Mouse (Mus musculus): Measurements from ENCODE around the gene Olfr214. TPM values are rescaled to one million over a fixed set of nuclear protein-coding genes. Genes with fewer than 3 reads are reported as not detected.
"Not testable (repeated sequence)": the region's sequence is repeated elsewhere in the genome, so short reads cannot be mapped to it uniquely, and the experiment has no call there.

Gene Olfr214
- polyA plus RNA-seq (2014; fragmentation: Nextera tagmentation; extraction: Ambion mirVana): not detected in 2 replicates

GRCm38 (mm10) chr6:116553935-116554334, at the start of gene Olfr214:
Gene Olfr214 (plus strand): TSS chr6:116554235.
- Histone ChIP-seq H3K4me1 (ENCODE audit: control insufficient read depth, insufficient read depth, low read length) (no peaks in the 10 kb centered on the region), H3K27me3 (ENCODE audit: control insufficient read depth, insufficient read depth, low read length) (no peaks in the 10 kb centered on the region), H3K9me3 (ENCODE audit: control insufficient read depth, low read length) (no peaks in the 10 kb centered on the region), H3K4me3 (ENCODE audit: low read depth, low read length) (no peak within 1 kb of the TSS), H3K36me3 (ENCODE audit: control insufficient read depth, insufficient read depth, low read length) (no peaks in the 10 kb centered on the region), H3K9ac (ENCODE audit: low read length) (no peak within 1 kb of the TSS), H3K27ac (ENCODE audit: low read depth, low read length) (no peak within 1 kb of the TSS), H3K4me2 (no peak within 1 kb of the TSS)
- no peak for ATAC-seq (ENCODE audit: low FRiP score)
- 85% methylated on average over 1 of the region's 1 CpGs for WGBS
- no peak for DNase-seq (ENCODE audit: low spot score, missing footprints)

- not testable (repeated sequence) for H3K36me3 ChIP-seq (ENCODE audit: control insufficient read depth, insufficient read depth, low read length); H3K9me3 ChIP-seq (ENCODE audit: control insufficient read depth, low read length); H3K9ac ChIP-seq (ENCODE audit: low read length); ATAC-seq (ENCODE audit: low FRiP score); H3K4me3 ChIP-seq (ENCODE audit: low read depth, low read length); H3K27ac ChIP-seq (ENCODE audit: low read depth, low read length); H3K27me3 ChIP-seq (ENCODE audit: control insufficient read depth, insufficient read depth, low read length); H3K4me2 ChIP-seq; H3K4me1 ChIP-seq (ENCODE audit: control insufficient read depth, insufficient read depth, low read length); DNase-seq (ENCODE audit: low spot score, missing footprints)
- WGBS: 93% methylated on average over 19 of the region's 20 CpGs
Observed at GRCm38 (mm10) chr6:116506302-116507003, 47.6 kb upstream of the Olfr214 start, which contains the start of gene Olfr212. Gene Olfr212 (plus strand): TSS chr6:116506516.

- H3K36me3 ChIP-seq (ENCODE audit: control insufficient read depth, insufficient read depth, low read length): no peaks in the 10 kb centered on the region
- H3K27me3 ChIP-seq (ENCODE audit: control insufficient read depth, insufficient read depth, low read length): no peaks in the 10 kb centered on the region
- no peak overlapping the region for H3K9ac ChIP-seq (ENCODE audit: low read length)
- no peaks in the 10 kb centered on the region for H3K4me1 ChIP-seq (ENCODE audit: control insufficient read depth, insufficient read depth, low read length)
- ATAC-seq (ENCODE audit: low FRiP score) (no peak), DNase-seq (ENCODE audit: low spot score, missing footprints) (no peak)
- no peaks in the 10 kb centered on the region for H3K9me3 ChIP-seq (ENCODE audit: control insufficient read depth, low read length)
- H3K4me2 ChIP-seq: no peak overlapping the region
- no peak overlapping the region for H3K27ac ChIP-seq (ENCODE audit: low read depth, low read length)
- H3K4me3 ChIP-seq (ENCODE audit: low read depth, low read length): no peak overlapping the region
Observed at GRCm38 (mm10) chr6:116514832-116515231, 39.2 kb upstream of the Olfr214 start.

- Histone ChIP-seq H3K36me3 (ENCODE audit: control insufficient read depth, insufficient read depth, low read length) (no peaks in the 10 kb centered on the region), H3K4me2 (no peak within 1 kb of the TSS), H3K27me3 (ENCODE audit: control insufficient read depth, insufficient read depth, low read length) (no peaks in the 10 kb centered on the region), H3K4me3 (ENCODE audit: low read depth, low read length) (no peak within 1 kb of the TSS), H3K4me1 (ENCODE audit: control insufficient read depth, insufficient read depth, low read length) (no peaks in the 10 kb centered on the region), H3K9ac (ENCODE audit: low read length) (no peak within 1 kb of the TSS), H3K27ac (ENCODE audit: low read depth, low read length) (no peak within 1 kb of the TSS), H3K9me3 (ENCODE audit: control insufficient read depth, low read length) (no peaks in the 10 kb centered on the region)
- no peak for DNase-seq (ENCODE audit: low spot score, missing footprints)
- no peak for ATAC-seq (ENCODE audit: low FRiP score)
- 89% methylated on average over 1 of the region's 1 CpGs for WGBS
Observed at GRCm38 (mm10) chr6:116538156-116538555, 15.9 kb upstream of the Olfr214 start, which contains the start of gene Olfr213. Gene Olfr213 (plus strand): TSS chr6:116538456.

- ATAC-seq (ENCODE audit: low FRiP score) (no peak), DNase-seq (ENCODE audit: low spot score, missing footprints) (no peak)
- H3K4me3 ChIP-seq (ENCODE audit: low read depth, low read length): no peak overlapping the region
- H3K27ac ChIP-seq (ENCODE audit: low read depth, low read length): no peak overlapping the region
- H3K4me2 ChIP-seq: no peak overlapping the region
- no peaks in the 10 kb centered on the region for H3K36me3 ChIP-seq (ENCODE audit: control insufficient read depth, insufficient read depth, low read length)
- H3K9me3 ChIP-seq (ENCODE audit: control insufficient read depth, low read length): no peaks in the 10 kb centered on the region
- H3K9ac ChIP-seq (ENCODE audit: low read length): no peak overlapping the region
- no peaks in the 10 kb centered on the region for H3K27me3 ChIP-seq (ENCODE audit: control insufficient read depth, insufficient read depth, low read length)
- H3K4me1 ChIP-seq (ENCODE audit: control insufficient read depth, insufficient read depth, low read length): no peaks in the 10 kb centered on the region
- WGBS: 96% methylated on average over 2 of the region's 2 CpGs
Observed at GRCm38 (mm10) chr6:116542500-116542899, 11.5 kb upstream of the Olfr214 start.

- not testable (repeated sequence) for H3K36me3 ChIP-seq (ENCODE audit: control insufficient read depth, insufficient read depth, low read length); H3K4me2 ChIP-seq
- 94% methylated on average over 11 of the region's 11 CpGs for WGBS
Observed at GRCm38 (mm10) chr6:116550841-116551240, 3.2 kb upstream of the Olfr214 start, which contains the start of gene Gm5580. Gene Gm5580 (plus strand): TSS chr6:116551141.

GRCm38 (mm10) chr6:116554952-116555351, 917 bp downstream of the Olfr214 start:
- WGBS: 72% methylated on average over 3 of the region's 3 CpGs
- Histone ChIP-seq H3K27me3 (ENCODE audit: control insufficient read depth, insufficient read depth, low read length) (no peaks in the 10 kb centered on the region), H3K36me3 (ENCODE audit: control insufficient read depth, insufficient read depth, low read length) (no peaks in the 10 kb centered on the region), H3K9me3 (ENCODE audit: control insufficient read depth, low read length) (no peaks in the 10 kb centered on the region), H3K4me2 (no peak overlapping the region), H3K4me3 (ENCODE audit: low read depth, low read length) (no peak overlapping the region), H3K9ac (ENCODE audit: low read length) (no peak overlapping the region), H3K27ac (ENCODE audit: low read depth, low read length) (no peak overlapping the region), H3K4me1 (ENCODE audit: control insufficient read depth, insufficient read depth, low read length) (no peaks in the 10 kb centered on the region)
- DNase-seq (ENCODE audit: low spot score, missing footprints): no peak
- no peak for ATAC-seq (ENCODE audit: low FRiP score)

More at GRCm38 (mm10) chr6:116550841-116551240, 3.2 kb upstream of the Olfr214 start, which contains the start of gene Gm5580:
- H3K27ac ChIP-seq (ENCODE audit: low read depth, low read length); DNase-seq (ENCODE audit: low spot score, missing footprints); H3K27me3 ChIP-seq (ENCODE audit: control insufficient read depth, insufficient read depth, low read length); H3K4me1 ChIP-seq (ENCODE audit: control insufficient read depth, insufficient read depth, low read length); H3K9ac ChIP-seq (ENCODE audit: low read length); H3K9me3 ChIP-seq (ENCODE audit: control insufficient read depth, low read length); H3K4me3 ChIP-seq (ENCODE audit: low read depth, low read length); ATAC-seq (ENCODE audit: low FRiP score): not testable (repeated sequence)

GRCm38 (mm10) chr6:116569834-116570233, 15.8 kb downstream of the Olfr214 start:
- Histone ChIP-seq H3K27ac (ENCODE audit: low read depth, low read length) (no peak overlapping the region), H3K9ac (ENCODE audit: low read length) (no peak overlapping the region), H3K27me3 (ENCODE audit: control insufficient read depth, insufficient read depth, low read length) (no peaks in the 10 kb centered on the region), H3K4me1 (ENCODE audit: control insufficient read depth, insufficient read depth, low read length) (no peaks in the 10 kb centered on the region), H3K4me3 (ENCODE audit: low read depth, low read length) (no peak overlapping the region), H3K4me2 (no peak overlapping the region), H3K9me3 (ENCODE audit: control insufficient read depth, low read length) (no peaks in the 10 kb centered on the region), H3K36me3 (ENCODE audit: control insufficient read depth, insufficient read depth, low read length) (no peaks in the 10 kb centered on the region)
- peak; percentile 91 for DNase-seq (ENCODE audit: low spot score, missing footprints)
- WGBS: 29% methylated on average over 3 of the region's 3 CpGs
- no peak for ATAC-seq (ENCODE audit: low FRiP score)

- H3K27me3 ChIP-seq (ENCODE audit: control insufficient read depth, insufficient read depth, low read length): no peaks in the 10 kb centered on the region
- H3K36me3 ChIP-seq (ENCODE audit: control insufficient read depth, insufficient read depth, low read length): no peaks in the 10 kb centered on the region
- H3K9ac ChIP-seq (ENCODE audit: low read length): no peak within 1 kb of the TSS
- WGBS: 64% methylated on average over 4 of the region's 4 CpGs
- no peak within 1 kb of the TSS for H3K4me2 ChIP-seq
- no peaks in the 10 kb centered on the region for H3K9me3 ChIP-seq (ENCODE audit: control insufficient read depth, low read length)
- no peak within 1 kb of the TSS for H3K4me3 ChIP-seq (ENCODE audit: low read depth, low read length)
- DNase-seq (ENCODE audit: low spot score, missing footprints): no peak
- ATAC-seq (ENCODE audit: low FRiP score): no peak
- no peaks in the 10 kb centered on the region for H3K4me1 ChIP-seq (ENCODE audit: control insufficient read depth, insufficient read depth, low read length)
- no peak within 1 kb of the TSS for H3K27ac ChIP-seq (ENCODE audit: low read depth, low read length)
Observed at GRCm38 (mm10) chr6:116584095-116584494, 30.1 kb downstream of the Olfr214 start, which contains the start of gene Olfr215. Gene Olfr215 (minus strand): TSS chr6:116584195.

Measured in midbrain, embryonic 11.5 days (tissue).